Mouse (Mus musculus) erythroblast, embryonic 14.5 days (primary cell): ENCODE results near the gene Vmn1r223.
"Not testable (repeated sequence)": the region's sequence is repeated elsewhere in the genome, so short reads cannot be mapped to it uniquely, and the experiment has no call there.

ENCODE experiments used
- GATA1 ChIP-seq: IDR thresholded peaks from 2 replicates; pipeline ENCODE4 v1.6.1; 2012; ENCODE audit warnings: low read length, inconsistent platforms, mixed read lengths
- TAL1 ChIP-seq: IDR thresholded peaks from 3 replicates; pipeline ENCODE4 v1.6.1; 2012; ENCODE audit warnings: low read length, inconsistent platforms, mixed read lengths

DNA sequence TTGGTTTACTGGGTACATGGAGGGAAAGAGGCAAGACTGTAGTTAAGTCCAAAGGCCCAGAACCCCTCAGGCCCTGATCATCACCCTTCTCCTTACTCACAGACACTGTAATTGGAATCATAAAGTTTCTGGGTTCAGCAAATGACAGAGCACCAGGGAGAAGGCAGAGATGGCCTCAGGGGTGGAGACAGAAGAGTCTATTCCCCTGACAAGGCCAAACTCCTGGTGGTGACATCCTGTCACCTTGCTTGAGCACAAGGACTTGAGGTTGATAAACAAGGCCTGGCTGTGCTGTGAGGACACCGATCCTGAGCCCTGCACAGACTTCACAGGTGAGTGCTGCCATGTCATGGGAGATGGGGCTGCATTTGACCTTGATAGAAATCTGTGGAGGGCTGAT lies at the start of gene Vmn1r223:
- not testable (repeated sequence) for TF ChIP-seq TAL1, GATA1
